Mouse (Mus musculus): ENCODE measurements around the gene Pde2a. TPM values are rescaled to one million over a fixed set of nuclear protein-coding genes. Genes with fewer than 3 reads are reported as not detected.

Gene Pde2a
- polyA plus RNA-seq, 1 experiment from 2014 or later = 22.5 TPM

DNA sequence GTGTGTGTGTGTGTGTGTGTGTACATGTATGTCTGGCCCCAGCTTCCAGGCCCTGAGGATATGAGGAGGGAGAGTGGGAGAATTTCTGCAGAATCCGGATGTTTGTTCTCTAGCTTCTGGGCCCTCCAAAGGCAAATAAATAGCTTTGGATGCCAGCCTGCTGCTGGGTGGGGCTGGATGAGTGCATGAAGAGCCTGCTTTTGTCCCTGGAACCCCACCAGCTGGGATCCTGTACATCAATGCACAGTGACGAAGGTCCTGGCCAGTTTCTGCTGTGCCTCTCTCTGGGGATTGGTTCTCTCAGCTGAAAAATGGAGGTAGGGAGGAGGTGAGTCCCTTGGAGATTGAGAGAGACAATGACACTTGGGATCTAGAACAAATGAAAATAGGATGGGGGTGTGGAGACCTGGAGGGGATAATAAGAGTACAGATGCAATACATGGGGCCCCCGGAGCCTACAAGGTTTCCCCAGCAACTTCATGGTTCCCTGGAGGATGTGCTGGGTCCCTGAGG, 50.5 kb downstream of the Pde2a start:
- Histone ChIP-seq H3K36me3 (ENCODE audit: control insufficient read depth, insufficient read depth, low read length) (no peaks in the 10 kb centered on the region), H3K4me3 (ENCODE audit: low read length) (no peak overlapping the region), H3K27ac (ENCODE audit: low read length) (no peak overlapping the region), H3K9ac (ENCODE audit: low read length) (no peak overlapping the region), H3K4me2 (ENCODE audit: low read depth, low read length) (no peak overlapping the region), H3K4me1 (replicated peaks; ENCODE audit: control insufficient read depth, insufficient read depth, low read length) (peaks cover 14% of the 10 kb centered on the region), H3K27me3 (ENCODE audit: control insufficient read depth, insufficient read depth, low read depth, low read length) (no peaks in the 10 kb centered on the region), H3K9me3 (ENCODE audit: control insufficient read depth, low read length) (no peaks in the 10 kb centered on the region)
- no peak for ATAC-seq (ENCODE audit: low read depth)
- 62% methylated on average over 3 of the region's 3 CpGs for WGBS

DNA sequence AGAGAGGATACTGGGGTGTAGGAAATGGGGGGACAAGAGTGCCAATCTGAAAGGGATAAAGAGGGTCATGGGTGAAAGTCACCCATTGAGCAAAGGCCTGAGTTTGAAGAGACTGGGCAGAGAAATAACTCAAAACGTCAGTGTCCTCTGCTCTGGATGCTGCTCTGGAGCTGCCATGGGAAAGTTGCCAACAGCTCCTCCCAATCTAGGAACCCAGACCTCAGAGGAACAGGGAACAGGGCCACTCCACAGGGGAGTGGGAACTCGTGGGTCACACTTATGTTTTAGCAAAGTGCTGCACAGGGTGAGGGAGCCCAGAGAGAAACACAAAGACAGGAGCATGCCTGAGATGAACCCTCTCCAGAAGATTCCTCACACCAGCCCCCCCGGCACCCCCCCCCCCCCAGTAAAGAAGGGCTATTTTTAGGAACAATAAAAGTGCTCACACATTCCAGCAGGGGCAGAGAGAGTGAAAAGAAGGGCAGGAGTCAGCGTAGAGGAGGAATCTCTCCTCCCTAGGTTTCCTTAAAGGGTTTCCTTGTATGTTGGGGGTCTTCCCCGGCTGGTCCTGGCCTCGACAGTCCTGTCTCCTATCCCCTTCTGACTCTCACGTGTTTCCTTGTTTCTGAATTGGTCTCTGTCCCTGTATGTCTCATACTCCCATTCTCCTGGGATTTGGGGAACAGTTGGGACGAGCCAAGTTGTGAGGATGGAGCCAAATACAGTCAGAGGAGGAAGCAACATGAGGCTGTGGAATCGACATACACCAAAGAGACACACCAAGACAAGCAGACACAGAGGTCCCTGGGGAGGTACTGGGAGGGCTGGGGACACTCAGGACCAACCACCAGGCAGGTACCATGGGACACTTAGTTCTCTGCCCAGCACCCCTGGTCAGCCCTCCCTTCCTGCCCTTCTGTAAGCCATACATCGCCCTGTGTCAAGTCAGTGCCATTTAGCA, 51.4 kb downstream of the Pde2a start:
- Histone ChIP-seq H3K4me3 (ENCODE audit: low read length) (no peak overlapping the region), H3K36me3 (ENCODE audit: control insufficient read depth, insufficient read depth, low read length) (no peaks in the 10 kb centered on the region), H3K27me3 (ENCODE audit: control insufficient read depth, insufficient read depth, low read depth, low read length) (no peaks in the 10 kb centered on the region), H3K4me1 (replicated peaks; ENCODE audit: control insufficient read depth, insufficient read depth, low read length) (peaks cover 10% of the 10 kb centered on the region), H3K27ac (ENCODE audit: low read length) (no peak overlapping the region), H3K9ac (ENCODE audit: low read length) (peak overlapping the region; percentile 27; the same call in 1 of the 2 replicates), H3K9me3 (ENCODE audit: control insufficient read depth, low read length) (no peaks in the 10 kb centered on the region), H3K4me2 (ENCODE audit: low read depth, low read length) (no peak overlapping the region)
- WGBS = 35% methylated on average over 10 of the region's 10 CpGs
- no peak for ATAC-seq (ENCODE audit: low read depth)

DNA sequence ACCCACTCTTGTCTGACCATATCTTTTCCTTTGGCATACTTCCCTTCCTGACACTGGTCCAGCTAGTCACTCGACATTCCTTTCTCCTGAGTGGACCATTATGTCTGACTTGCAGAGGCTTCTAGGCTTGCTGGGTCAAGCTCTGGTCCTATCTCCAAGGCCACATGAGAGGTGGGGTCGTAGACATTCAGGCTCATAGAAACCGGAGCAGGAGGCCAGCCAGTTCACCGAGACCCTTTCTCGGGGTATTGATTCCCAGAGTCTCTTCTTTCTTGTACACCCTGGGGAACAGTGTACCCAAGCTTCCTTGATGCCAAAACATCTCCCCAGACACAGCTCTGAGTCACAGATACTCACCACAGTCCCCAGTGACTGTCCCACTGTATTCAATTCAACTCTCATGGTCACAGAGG, 52.9 kb downstream of the Pde2a start:
- Histone ChIP-seq H3K4me3 (ENCODE audit: low read length) (no peak overlapping the region), H3K27ac (ENCODE audit: low read length) (no peak overlapping the region), H3K9me3 (ENCODE audit: control insufficient read depth, low read length) (no peaks in the 10 kb centered on the region), H3K4me1 (replicated peaks; ENCODE audit: control insufficient read depth, insufficient read depth, low read length) (peaks cover 10% of the 10 kb centered on the region), H3K9ac (ENCODE audit: low read length) (no peak overlapping the region), H3K36me3 (ENCODE audit: control insufficient read depth, insufficient read depth, low read length) (no peaks in the 10 kb centered on the region), H3K27me3 (ENCODE audit: control insufficient read depth, insufficient read depth, low read depth, low read length) (no peaks in the 10 kb centered on the region), H3K4me2 (ENCODE audit: low read depth, low read length) (no peak overlapping the region)
- ATAC-seq (ENCODE audit: low read depth) = no peak
- WGBS = 68% methylated on average over 5 of the region's 5 CpGs

GRCm38 (mm10) chr7:101476028-101476427, 54.5 kb downstream of the Pde2a start:
- WGBS = 62% methylated on average over 3 of the region's 3 CpGs
- Histone ChIP-seq H3K9me3 (ENCODE audit: control insufficient read depth, low read length) (no peaks in the 10 kb centered on the region), H3K4me3 (ENCODE audit: low read length) (no peak overlapping the region), H3K27me3 (ENCODE audit: control insufficient read depth, insufficient read depth, low read depth, low read length) (no peaks in the 10 kb centered on the region), H3K27ac (ENCODE audit: low read length) (no peak overlapping the region), H3K36me3 (ENCODE audit: control insufficient read depth, insufficient read depth, low read length) (no peaks in the 10 kb centered on the region), H3K9ac (ENCODE audit: low read length) (no peak overlapping the region), H3K4me2 (ENCODE audit: low read depth, low read length) (no peak overlapping the region), H3K4me1 (replicated peaks; ENCODE audit: control insufficient read depth, insufficient read depth, low read length) (peaks cover 10% of the 10 kb centered on the region)
- no peak for ATAC-seq (ENCODE audit: low read depth)

GRCm38 (mm10) chr7:101476493-101476892, 55.0 kb downstream of the Pde2a start:
- 51% methylated on average over 4 of the region's 4 CpGs for WGBS
- Histone ChIP-seq H3K36me3 (ENCODE audit: control insufficient read depth, insufficient read depth, low read length) (no peaks in the 10 kb centered on the region), H3K4me2 (ENCODE audit: low read depth, low read length) (no peak overlapping the region), H3K4me3 (ENCODE audit: low read length) (no peak overlapping the region), H3K27me3 (ENCODE audit: control insufficient read depth, insufficient read depth, low read depth, low read length) (no peaks in the 10 kb centered on the region), H3K4me1 (replicated peaks; ENCODE audit: control insufficient read depth, insufficient read depth, low read length) (peaks cover 10% of the 10 kb centered on the region), H3K27ac (ENCODE audit: low read length) (no peak overlapping the region), H3K9me3 (ENCODE audit: control insufficient read depth, low read length) (no peaks in the 10 kb centered on the region), H3K9ac (ENCODE audit: low read length) (no peak overlapping the region)
- no peak for ATAC-seq (ENCODE audit: low read depth)

GRCm38 (mm10) chr7:101477200-101477599, 55.7 kb downstream of the Pde2a start:
- Histone ChIP-seq H3K4me1 (replicated peaks; ENCODE audit: control insufficient read depth, insufficient read depth, low read length) (peaks cover 10% of the 10 kb centered on the region), H3K27me3 (ENCODE audit: control insufficient read depth, insufficient read depth, low read depth, low read length) (no peaks in the 10 kb centered on the region), H3K9me3 (ENCODE audit: control insufficient read depth, low read length) (no peaks in the 10 kb centered on the region), H3K4me3 (ENCODE audit: low read length) (no peak overlapping the region), H3K9ac (ENCODE audit: low read length) (no peak overlapping the region), H3K4me2 (ENCODE audit: low read depth, low read length) (no peak overlapping the region), H3K36me3 (ENCODE audit: control insufficient read depth, insufficient read depth, low read length) (no peaks in the 10 kb centered on the region), H3K27ac (ENCODE audit: low read length) (no peak overlapping the region)
- no peak for ATAC-seq (ENCODE audit: low read depth)
- 35% methylated on average over 5 of the region's 5 CpGs for WGBS

DNA sequence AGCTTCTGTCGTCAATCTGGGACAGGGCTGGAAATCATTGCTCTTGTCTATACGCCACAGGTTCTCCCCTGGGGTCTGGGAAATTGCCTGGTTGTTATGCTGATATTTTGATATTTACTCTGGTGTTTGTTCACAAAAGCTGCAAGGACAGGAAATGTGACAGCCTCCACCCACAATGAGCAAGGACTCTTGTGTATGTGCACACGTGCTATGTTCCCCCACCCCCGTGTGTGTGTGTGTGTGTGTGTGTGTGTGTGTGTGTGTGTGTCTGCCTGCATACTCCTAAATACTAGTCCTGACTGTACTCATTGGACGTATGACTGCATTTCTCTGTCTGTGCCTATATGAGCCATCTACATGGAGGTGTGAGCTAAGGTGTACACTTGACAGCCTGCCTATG, 56.6 kb downstream of the Pde2a start:
- Histone ChIP-seq H3K4me1 (replicated peaks; ENCODE audit: control insufficient read depth, insufficient read depth, low read length) (peaks cover 2% of the 10 kb centered on the region), H3K36me3 (ENCODE audit: control insufficient read depth, insufficient read depth, low read length) (no peaks in the 10 kb centered on the region), H3K4me3 (ENCODE audit: low read length) (no peak overlapping the region), H3K9me3 (ENCODE audit: control insufficient read depth, low read length) (no peaks in the 10 kb centered on the region), H3K27me3 (ENCODE audit: control insufficient read depth, insufficient read depth, low read depth, low read length) (no peaks in the 10 kb centered on the region), H3K4me2 (ENCODE audit: low read depth, low read length) (no peak overlapping the region), H3K27ac (ENCODE audit: low read length) (no peak overlapping the region), H3K9ac (ENCODE audit: low read length) (no peak overlapping the region)
- ATAC-seq (ENCODE audit: low read depth) = no peak
- 72% methylated on average over 5 of the region's 5 CpGs for WGBS

- H3K4me3 ChIP-seq (ENCODE audit: low read length) = no peak overlapping the region
- no peaks in the 10 kb centered on the region for H3K27me3 ChIP-seq (ENCODE audit: control insufficient read depth, insufficient read depth, low read depth, low read length)
- H3K27ac ChIP-seq (ENCODE audit: low read length) = no peak overlapping the region
- no peak for ATAC-seq (ENCODE audit: low read depth)
- no peaks in the 10 kb centered on the region for H3K36me3 ChIP-seq (ENCODE audit: control insufficient read depth, insufficient read depth, low read length)
- no peak overlapping the region for H3K9ac ChIP-seq (ENCODE audit: low read length)
- H3K4me2 ChIP-seq (ENCODE audit: low read depth, low read length) = no peak overlapping the region
- WGBS = 76% methylated on average over 4 of the region's 4 CpGs
- no peaks in the 10 kb centered on the region; the same call in 1 of the 2 replicates for H3K4me1 ChIP-seq (replicated peaks; ENCODE audit: control insufficient read depth, insufficient read depth, low read length)
- no peaks in the 10 kb centered on the region for H3K9me3 ChIP-seq (ENCODE audit: control insufficient read depth, low read length)
Measured at GRCm38 (mm10) chr7:101479841-101480240, 58.4 kb downstream of the Pde2a start.

- WGBS = 44% methylated on average over 6 of the region's 6 CpGs
- no peaks in the 10 kb centered on the region for H3K27me3 ChIP-seq (ENCODE audit: control insufficient read depth, insufficient read depth, low read depth, low read length)
- ATAC-seq (ENCODE audit: low read depth) = no peak
- no peaks in the 10 kb centered on the region; the same call in 1 of the 2 replicates for H3K4me1 ChIP-seq (replicated peaks; ENCODE audit: control insufficient read depth, insufficient read depth, low read length)
- no peak overlapping the region for H3K4me3 ChIP-seq (ENCODE audit: low read length)
- no peak overlapping the region for H3K4me2 ChIP-seq (ENCODE audit: low read depth, low read length)
- no peak overlapping the region for H3K9ac ChIP-seq (ENCODE audit: low read length)
- no peak overlapping the region for H3K27ac ChIP-seq (ENCODE audit: low read length)
- H3K9me3 ChIP-seq (ENCODE audit: control insufficient read depth, low read length) = no peaks in the 10 kb centered on the region
- H3K36me3 ChIP-seq (ENCODE audit: control insufficient read depth, insufficient read depth, low read length) = no peaks in the 10 kb centered on the region
Measured at GRCm38 (mm10) chr7:101480671-101481070, 59.2 kb downstream of the Pde2a start.

All from lung, embryonic 16.5 days (tissue).